Mouse (Mus musculus) Muller cell, postnatal 12 days (primary cell): Measurements from ENCODE around the gene Serpinb6b.
"Not testable (repeated sequence)": the region's sequence is repeated elsewhere in the genome, so short reads cannot be mapped to it uniquely, and the experiment has no call there.

Source experiments
- DNase-seq: peaks from one replicate; pipeline ENCODE4 v3.0.0-alpha.2; 2015; ENCODE audit errors: inconsistent ontology term

Serpinb6b gene

DNA sequence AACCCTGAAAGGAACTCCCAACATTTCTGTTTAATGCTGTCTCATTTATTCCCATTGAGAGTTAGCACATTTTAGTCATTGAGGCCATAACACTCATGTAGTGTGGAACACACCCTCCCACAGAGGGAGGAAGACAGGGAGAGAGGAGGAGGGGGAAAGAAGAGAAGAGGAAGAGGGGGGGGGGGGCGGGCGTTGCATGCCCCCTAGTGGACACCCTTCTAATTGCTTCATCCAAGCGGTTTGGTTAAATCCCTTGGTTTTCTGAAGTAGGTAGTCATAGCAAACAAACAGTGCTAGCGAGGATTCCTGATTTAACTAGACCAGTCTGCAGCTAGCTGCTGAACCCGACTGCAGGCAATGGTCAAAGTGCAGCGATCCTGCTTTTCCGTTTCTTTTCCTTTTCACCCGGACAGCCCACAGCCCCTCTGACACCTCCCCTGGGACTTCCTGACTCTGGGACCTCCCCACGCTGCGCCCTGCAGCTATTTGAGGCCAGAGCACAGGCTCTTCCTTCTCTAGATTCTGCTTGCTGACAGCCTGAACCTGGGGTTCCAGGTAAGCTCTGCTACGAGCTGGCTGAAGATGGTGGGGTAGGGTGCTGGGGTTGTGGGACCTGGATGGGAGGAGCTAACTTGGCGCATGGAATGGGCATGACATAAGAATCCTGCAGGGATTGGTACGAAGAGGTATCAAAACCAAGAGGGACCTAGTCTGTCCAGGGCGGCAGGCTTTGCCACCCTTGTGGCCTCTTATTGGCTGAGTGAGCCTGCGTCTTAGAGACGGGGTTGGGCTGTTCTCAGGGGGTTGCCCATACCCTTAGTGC is at the start of gene Serpinb6b:
Gene Serpinb6b, plus strand, starts transcription at position 221 of the 823 bp plus-strand sequence.
- peak; percentile 36 for DNase-seq

DNA sequence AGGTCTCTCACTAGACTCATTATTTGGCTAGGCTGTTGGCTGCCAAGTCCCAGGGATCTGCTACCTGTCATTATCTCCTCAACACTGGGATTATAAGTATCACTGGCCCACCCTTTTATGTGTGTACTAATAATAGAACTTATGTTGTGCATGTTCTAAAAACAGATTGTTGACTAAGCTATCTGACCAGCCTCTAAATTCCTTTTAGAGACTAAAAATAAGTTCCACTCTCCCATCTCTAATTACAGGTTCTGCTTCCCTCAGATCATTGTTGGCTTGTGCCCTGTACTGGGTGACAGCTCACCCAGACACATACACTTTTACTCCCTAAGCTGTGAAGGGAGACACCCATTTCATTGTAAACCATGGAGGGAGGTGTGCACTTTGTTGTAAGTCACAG is 42.4 kb upstream of the Serpinb6b start:
- no peak for DNase-seq

DNA sequence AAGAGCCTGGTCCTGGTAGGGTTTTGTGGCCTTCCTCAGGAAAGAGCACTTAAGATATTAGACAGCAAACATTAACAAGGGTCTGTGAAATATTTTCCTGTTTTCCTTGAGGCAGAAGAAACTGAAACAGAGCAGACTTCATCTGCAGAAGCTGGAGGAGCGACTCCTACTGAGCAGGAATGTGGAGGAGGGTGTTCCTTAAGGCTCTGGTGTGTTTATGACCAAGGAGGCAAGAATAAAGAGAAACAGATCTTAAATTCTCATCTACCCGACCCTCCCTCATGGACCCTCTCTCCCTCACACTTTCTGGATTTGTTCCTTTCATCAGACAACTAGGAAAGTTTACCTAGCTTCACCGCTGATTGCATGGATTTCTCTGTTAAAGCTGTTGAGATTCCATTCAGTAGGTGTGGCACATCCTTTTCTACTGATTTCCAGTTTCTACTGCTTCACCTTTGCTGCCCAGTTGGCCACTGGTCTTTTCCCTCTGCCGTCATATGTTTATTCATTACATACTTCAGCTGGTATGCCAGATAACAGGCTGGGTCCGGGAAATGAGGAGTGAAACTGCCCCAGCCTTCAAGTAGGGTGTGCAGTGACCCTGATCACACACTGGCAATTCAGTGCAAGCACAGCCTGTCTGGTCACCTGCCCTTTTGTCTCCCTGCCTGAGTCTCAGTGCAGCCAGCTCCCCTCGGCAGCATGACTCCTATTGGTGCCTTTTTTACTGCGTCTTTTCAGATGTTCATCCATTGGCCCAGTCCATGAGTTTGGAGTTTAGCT is 40.2 kb upstream of the Serpinb6b start:
- DNase-seq = peak; percentile 64

DNA sequence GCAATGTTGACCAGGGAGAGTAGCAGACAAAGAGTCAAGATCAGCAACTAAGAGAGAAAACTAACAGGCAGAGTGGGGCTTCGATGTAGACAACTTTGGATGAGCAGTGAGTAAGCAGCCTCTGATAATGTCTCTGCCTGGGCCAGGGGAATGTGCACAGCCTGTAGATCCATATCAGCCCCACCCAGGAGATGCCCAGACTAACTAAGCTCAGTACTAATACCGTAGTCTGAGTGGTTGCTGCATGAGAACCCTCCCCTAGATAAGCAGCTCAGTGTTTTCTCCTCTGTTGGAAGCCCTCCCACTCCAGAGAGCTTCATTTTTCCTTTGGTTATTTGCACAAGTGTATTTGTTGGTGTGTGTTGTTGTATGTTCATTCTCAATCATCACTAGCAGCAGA is 38.3 kb upstream of the Serpinb6b start:
- peak; percentile 25 for DNase-seq

DNA sequence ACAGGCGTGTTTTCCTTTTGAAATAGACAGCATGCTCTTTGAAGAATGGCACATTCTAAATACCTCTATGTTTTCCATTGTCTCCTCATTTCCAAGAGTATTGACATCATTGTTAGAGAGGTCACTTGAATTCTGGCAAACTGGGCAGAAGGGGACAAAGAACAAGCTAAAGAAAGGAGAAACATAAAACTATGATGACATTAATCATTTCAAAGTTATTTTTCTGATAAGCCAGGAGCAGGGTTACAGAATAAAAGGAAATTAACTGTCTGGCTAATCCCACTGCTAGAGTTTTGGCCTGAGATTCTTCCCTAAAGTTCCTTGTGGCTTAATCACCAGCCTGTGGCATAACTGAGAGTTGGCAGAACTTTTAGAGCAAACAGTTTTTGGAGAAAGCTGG is 37.8 kb upstream of the Serpinb6b start:
- peak; percentile 90 for DNase-seq

DNA sequence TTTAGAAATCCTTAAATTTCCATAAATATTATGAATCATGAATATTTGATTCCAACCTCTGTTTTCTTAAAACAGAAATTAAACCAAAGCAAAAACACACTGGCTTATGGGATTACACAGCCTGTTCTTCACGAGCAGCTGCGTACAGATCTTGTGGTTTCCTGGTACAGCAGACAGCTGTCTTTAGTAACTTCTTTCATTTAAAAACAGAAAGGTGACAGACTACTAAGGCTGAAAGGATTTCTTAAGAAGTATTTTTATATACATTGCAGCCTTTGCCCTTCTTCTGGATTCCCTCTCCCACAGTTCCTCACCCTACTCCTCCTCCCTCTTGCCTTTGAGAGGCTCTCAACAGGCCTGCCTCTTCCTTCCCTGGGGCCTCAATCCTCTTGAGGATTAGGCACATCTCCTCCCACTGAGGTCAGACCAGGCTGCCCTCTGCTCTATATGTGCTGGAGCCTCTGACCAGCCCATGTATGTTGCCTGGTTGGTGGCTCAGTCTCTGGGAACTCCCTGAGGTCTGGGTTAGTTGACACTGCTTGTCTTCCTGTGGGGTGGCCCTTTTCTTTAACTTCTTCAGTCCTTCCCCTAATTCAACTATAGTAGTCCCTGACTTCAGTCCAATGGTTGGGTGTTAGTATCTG is 35.8 kb upstream of the Serpinb6b start:
- no peak for DNase-seq

DNA sequence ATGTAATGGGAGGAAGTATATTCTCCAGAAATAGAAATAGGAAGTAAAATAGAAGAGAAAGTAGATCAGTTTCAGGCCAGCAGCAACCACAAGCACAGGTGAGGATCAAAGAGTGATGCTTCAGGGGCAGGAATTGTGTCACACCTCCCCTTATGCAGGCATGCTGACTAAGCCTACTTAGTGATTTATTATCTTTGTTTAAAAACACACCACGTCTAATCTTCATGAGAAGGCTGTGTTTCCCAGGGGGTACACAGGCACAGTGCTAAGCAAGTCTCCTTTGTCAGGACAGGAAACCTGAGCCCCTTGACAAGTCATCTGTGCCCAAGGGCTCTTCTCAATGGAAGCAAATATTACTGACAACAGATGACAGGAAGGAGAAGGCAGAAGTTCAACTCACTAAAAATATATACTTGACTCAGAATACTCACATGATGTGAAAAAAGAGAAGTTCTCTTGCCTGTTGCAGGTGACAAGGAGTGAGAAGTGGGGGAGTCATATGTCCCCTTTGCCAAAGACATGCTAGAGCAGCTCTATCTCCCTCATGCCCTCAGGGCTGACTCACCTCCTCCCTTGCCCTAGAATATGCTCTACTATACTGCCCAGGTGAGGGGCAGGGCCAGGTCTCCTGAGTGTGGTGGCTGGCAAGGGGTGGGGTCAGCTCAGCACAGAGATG is 30.2 kb upstream of the Serpinb6b start:
- no peak for DNase-seq

DNA sequence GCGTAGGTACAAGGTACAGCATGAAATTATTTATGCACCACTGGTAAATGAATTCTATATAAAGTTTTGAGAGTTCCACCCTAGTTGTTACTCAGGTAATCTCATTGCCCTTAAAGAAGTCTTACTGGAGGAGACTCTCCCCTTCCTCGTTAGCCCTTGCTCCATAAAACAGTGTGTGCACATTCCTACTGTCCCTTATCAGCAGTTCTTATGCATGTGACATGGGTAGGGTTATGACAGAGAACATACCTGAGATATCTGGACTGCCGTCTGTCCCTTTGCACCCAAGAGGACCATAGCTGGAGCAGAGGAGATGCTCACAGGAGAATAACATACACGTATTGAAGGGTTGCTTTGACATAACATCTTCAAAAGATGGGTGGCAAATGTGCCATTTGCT is 26.7 kb upstream of the Serpinb6b start:
- not testable (repeated sequence) for DNase-seq

DNA sequence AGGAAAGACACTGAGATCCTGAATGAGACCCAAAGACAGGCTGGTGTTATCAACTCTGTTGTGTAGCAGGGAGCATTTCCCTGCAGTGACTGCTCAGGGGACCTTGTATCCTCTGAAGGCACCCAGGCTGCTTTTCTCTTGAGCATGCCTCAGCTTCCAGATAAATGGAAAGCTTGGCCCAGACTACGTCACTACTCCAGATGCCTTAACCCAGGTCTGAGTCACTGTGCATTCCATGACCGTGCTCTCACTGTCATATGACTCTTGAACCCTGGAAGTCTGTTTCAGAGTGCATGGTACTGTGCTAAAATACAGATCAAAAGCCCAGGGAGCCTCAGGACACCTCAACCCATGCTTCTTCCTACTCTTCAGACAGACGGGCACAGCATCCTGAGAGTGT is 25.8 kb upstream of the Serpinb6b start:
- DNase-seq = not testable (repeated sequence)

DNA sequence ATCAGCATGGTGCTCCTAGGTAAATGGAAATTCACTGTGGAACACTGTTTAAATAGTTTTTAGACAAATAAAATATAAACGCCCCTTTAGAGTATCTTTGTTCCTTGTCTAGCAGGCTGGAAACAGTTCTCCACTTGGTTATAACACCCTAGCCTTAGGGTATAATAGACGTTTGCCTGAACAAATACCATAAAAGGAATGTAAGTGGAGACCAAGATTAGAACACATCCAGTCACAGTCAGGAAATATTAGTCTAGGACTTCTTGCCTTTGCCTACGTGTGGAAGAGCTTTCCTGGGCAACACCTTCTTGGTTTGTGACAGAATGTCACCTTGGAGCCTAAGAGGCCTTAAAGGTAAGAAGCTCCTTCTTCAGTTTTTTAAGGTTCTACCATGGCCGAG is 8.5 kb upstream of the Serpinb6b start:
- no peak for DNase-seq

DNA sequence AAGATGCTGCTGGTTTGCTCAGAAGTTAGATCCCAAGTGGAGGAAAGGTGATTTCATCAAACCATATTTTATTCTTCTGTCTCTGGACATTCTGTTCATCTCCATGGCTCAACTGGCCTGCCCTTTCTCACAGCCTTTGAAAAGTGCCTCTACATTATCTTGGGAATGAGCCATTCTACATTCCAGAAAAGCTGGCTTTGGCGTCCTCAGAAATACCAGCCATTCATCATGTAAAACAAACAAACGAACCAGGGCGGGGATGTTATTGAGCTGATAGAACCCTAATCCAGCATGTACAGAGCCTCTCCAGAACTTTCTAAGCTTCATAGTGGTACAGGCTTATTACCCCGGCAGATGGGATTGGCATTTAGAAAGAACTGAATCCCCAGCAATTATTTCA is 7.1 kb upstream of the Serpinb6b start:
- DNase-seq = peak; percentile 78

DNA sequence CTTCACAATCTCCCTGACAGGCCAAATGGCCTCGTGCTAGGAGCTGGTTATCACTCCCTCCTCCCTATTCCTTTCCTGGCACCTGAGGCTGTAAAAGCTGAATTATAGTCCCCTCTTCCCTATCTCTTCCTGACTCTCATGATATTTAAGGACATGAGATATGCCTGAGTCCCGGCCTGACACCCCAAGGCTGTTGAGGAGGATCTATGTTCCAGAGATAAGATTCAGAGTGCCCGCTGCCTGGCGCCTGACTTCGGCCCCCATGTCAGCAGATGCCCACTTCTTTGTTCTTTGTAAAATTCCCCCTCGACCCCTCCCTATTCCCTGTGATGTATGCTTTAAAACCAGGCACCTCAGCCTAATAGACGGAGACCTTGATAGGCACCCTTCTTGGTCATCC is 6.5 kb upstream of the Serpinb6b start:
- DNase-seq = not testable (repeated sequence)

DNA sequence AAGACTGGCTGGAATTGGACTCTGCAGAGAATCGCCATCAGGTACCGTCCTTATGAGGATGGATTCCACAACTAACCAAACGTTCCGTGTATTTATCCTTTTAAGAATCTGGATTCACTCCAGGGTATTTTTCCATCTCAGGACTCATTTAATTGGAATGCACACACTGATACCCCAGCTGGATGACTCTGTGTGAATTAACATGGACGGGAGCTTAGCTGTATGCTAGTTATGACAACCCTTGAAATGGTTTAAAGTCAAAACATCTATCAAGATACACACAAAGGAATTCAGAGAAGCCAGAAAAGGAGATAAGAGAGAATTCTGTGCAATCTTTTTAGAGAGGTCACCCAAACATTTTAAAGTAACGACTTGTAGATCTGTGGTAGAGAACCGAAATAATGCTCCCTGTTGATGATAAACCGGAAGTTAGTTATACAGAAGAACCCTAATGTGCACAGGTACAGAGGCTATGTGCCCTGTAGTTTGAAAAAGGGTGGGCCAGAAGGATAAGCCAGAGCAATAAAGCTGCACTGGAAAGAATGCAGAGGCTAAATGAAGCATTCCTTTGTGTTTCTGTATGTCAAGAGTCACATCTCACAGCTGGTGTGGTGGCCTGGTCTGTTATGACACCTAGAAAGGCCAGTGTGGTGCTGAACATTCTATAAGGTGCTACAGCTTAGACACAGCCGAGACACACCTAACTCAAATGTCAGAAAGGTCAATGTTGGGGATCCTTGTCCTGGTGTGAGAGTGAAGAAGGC is 837 bp upstream of the Serpinb6b start:
- DNase-seq = peak; percentile 31

DNA sequence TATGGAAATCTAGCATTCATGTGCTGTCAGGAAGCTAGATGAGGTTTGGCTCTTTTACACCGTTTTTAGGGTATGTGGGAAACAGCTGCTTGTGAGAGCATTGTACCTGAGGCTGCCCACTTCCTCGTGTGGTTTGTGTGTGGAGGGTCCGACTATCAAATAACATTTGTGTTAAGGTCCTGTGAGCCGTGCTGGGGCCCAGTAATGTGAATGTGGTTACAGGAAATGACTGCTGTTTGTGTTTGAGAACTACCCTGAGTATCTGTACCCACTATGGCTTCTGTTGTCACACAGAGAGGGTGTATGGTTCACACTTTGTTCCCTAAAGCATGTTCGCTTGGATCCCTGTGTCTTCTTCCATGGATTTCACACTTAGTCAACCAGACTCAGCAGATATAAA is 1.1 kb downstream of the Serpinb6b start:
- DNase-seq = no peak

DNA sequence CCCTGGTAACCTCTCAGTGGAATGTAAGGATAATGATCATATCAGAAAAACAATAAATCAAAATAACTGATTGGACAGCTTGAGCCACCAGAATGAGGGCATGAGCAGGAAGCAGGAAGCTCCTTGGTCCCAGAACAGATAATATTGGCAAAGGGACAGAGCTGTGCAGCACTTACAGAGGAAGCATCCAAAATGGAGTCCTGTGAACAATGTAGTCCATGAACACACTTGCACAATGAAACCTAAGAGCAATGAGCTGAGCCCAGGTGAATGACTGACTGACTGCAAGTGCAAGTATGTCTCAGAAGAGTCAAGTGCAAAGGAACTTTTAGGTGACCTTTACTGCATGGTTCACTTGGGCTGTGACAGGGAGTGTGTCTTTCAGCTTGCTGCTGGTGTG is 2.2 kb downstream of the Serpinb6b start:
- DNase-seq = no peak

DNA sequence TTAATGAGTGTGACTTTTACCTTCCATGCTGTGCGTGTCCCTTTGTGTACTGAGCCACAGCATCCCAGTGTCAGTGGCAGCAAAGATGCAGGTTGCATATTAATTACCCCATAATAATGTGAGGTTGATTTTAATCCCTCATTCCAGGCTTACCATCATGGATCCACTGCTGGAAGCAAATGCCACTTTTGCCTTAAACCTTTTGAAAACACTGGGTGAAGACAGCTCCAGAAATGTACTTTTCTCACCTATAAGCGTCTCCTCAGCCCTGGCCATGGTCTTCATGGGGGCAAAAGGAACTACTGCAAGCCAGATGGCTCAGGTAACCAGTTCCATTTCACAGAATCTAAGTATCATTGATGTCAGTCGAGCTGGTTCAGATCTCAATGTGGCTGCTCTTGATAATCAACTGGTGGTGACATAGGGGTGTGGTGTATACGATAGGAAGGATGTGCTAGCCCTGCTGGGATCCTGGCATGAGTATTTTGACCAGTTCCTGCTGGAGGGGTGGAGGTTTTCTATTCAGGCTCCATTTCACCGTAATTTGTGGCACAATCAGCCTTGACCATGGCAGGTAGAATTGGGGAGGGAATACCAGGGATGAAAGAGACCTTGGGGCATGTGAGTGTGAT is 3.5 kb downstream of the Serpinb6b start:
- DNase-seq = no peak

DNA sequence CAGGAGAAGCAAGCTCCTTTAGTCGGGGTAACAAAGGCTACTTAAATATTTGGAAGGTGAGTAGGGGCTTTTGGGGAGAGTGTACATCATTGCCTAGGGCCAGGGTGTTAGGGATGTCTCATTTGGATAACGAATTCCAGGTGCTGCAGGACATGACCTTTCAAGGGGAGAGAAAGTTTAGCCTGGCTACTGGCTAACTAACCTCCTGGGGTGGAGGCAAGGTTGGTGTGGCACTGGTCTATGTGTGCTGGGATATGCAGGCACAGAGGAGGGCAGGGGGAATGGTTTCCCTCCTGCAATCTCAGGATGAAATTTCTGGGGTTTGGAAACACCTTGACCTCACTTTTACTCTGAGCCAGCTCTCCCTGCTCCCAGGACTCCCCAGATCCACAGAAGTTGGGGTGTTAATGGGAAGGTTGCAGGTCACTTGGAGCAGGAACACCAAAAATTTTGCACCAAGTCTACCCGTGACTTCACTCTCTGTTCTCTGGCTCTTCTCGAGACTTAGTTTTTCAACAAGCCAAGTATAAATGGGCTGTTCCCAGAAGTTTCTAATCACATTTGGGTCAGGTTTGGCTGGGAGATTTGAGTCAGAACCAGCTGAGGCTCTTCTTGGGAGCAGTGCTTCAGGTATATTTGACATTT is 4.1 kb downstream of the Serpinb6b start:
- no peak for DNase-seq

DNA sequence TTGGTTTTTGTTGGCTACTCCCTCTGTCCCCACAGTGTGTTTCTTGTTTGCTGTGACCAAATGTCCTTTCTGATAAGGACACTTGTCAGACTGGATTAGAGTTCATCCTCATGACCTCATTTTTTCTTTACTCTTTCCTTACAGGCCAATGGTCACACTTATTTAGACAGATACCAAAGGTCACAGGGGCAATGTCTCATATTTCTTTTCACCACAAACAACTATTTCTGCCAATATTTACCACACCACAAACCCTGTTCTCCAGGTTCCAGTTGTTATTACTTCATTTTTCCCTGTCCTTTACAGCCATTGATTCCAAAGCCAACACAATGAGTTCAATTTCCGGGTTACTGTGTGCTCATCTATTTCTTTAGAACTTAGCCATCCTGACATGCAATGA is 4.6 kb downstream of the Serpinb6b start:
- DNase-seq = peak; percentile 19

DNA sequence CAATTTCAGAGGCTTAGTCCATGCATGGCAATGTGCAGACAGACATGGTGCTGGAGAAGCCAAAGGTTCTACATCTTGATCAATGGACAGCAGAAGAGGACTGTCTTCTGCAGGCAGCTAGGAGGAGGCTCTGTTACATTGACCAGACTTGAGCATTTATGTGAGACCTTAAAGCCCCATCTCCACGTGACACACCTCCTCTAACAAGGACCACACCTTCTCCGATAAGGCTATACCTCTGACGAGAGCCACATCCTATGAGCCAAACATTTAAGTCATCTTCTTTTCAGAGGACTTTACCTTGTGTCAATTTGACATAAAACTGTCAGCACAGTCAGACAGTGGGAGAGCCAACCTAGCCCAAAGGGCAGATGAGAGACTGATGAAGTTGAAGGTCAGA is 5.8 kb downstream of the Serpinb6b start:
- DNase-seq = no peak

DNA sequence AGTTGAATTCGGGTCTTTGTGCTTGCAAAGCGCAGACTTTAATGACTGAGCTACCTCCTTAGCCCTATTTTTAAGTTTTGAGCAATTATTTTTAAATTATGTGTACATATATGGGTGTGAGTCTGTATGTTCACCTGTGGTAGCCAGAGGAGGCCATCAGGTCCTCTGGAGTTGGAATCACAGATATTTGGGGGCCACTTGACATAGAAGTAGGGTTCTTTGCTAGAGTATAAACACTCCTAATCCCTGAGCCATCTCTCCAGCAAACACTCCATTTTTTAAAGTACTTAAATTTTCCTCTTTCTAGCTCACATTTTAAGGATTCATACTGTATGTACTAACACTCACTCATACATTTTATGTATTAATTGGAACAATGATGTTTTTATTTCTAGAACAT is 9.3 kb downstream of the Serpinb6b start:
- no peak for DNase-seq
